Mouse (Mus musculus): ENCODE measurements around the gene Nrip2. TPM values are rescaled to one million over a fixed set of nuclear protein-coding genes. Genes with fewer than 3 reads are reported as not detected.

Nrip2 gene
- total RNA-seq (2014; rRNA removed) (8.4 and 13.5 TPM in 2 replicates), polyA plus RNA-seq (2015; fragmentation: Nextera tagmentation; extraction: Ambion mirVana) (9.8 and 10.8 TPM in 2 replicates)

- H3K9me3 ChIP-seq (ENCODE audit: low read length): no peaks in the 10 kb centered on the region
- peak within 1 kb of the TSS; percentile 57 for H3K4me2 ChIP-seq (ENCODE audit: low read depth, low read length)
- ATAC-seq (no peak), DNase-seq (ENCODE audit: low spot score) (no peak)
- peaks cover 4% of the 10 kb centered on the region for H3K4me1 ChIP-seq (ENCODE audit: insufficient read depth, low read length)
- 63% methylated on average over 3 of the region's 3 CpGs for WGBS
- peak within 1 kb of the TSS; percentile 41 for H3K9ac ChIP-seq (replicated peaks; ENCODE audit: low read length)
- no peak for TF ChIP-seq CTCF (IDR thresholded peaks at IDR 0.05; ENCODE audit: low read depth)
- H3K27ac ChIP-seq: peak within 1 kb of the TSS; percentile 73
- no peaks in the 10 kb centered on the region for H3K27me3 ChIP-seq (ENCODE audit: insufficient read depth, low read length)
- no peaks in the 10 kb centered on the region for H3K36me3 ChIP-seq (ENCODE audit: insufficient read depth, low read length)
- peak within 1 kb of the TSS; percentile 31 for H3K4me3 ChIP-seq (ENCODE audit: low read length)
These were observed at the start of gene Nrip2 for GRCm38 (mm10) chr6:128398996-128399395. Gene Nrip2 (plus strand): TSS chr6:128399296.

DNA sequence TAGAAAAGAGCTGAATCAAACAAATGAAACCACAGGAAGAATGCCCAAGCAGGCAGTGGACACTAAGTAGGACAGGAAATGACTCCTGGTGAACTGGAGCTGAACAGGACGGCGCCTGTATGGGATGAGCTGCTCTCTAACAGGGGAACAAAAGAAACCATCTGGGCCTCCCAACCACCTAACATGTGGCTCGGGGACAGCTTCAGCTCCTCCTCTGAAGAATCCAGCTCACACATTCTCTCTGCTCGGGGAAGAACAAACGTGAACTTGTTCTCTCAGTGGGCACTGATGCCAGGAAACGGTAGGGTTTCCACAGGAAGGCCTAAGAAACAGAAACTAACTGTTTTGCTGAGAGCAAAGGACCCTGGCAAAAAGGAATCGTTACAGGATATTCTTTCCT lies 49.4 kb upstream of the Nrip2 start:
- WGBS: 24% methylated on average over 7 of the region's 7 CpGs
- H3K27me3 ChIP-seq (ENCODE audit: insufficient read depth, low read length): no peaks in the 10 kb centered on the region
- H3K4me1 ChIP-seq (ENCODE audit: insufficient read depth, low read length): 0 out of 2 replicates have a peak, but pooled peaks cover 4% of the 10 kb centered on the region
- H3K9me3 ChIP-seq (ENCODE audit: low read length): no peaks in the 10 kb centered on the region
- no peak for TF ChIP-seq CTCF (IDR thresholded peaks at IDR 0.05; ENCODE audit: low read depth)
- peak overlapping the region; percentile 74 for H3K27ac ChIP-seq
- ATAC-seq (peak; percentile 92), DNase-seq (ENCODE audit: low spot score) (peak; percentile 73)
- H3K9ac ChIP-seq (replicated peaks; ENCODE audit: low read length): no peak overlapping the region
- H3K4me3 ChIP-seq (ENCODE audit: low read length): no peak overlapping the region
- no peak overlapping the region for H3K4me2 ChIP-seq (ENCODE audit: low read depth, low read length)
- H3K36me3 ChIP-seq (ENCODE audit: insufficient read depth, low read length): no peaks in the 10 kb centered on the region

- H3K4me3 ChIP-seq (ENCODE audit: low read length): 0 out of 2 replicates have a peak overlapping the region, but pooled peaks have one; percentile 75
- H3K4me1 ChIP-seq (ENCODE audit: insufficient read depth, low read length): 0 out of 2 replicates have a peak, but pooled peaks cover 4% of the 10 kb centered on the region
- no peak for TF ChIP-seq CTCF (IDR thresholded peaks at IDR 0.05; ENCODE audit: low read depth)
- H3K4me2 ChIP-seq (ENCODE audit: low read depth, low read length): peak overlapping the region; percentile 62
- ATAC-seq: no peak
- no peak for DNase-seq (ENCODE audit: low spot score)
- H3K27ac ChIP-seq: no peak overlapping the region
- peak overlapping the region; percentile 83; the same call in 1 of the 2 replicates for H3K9ac ChIP-seq (replicated peaks; ENCODE audit: low read length)
- 37% methylated on average over 3 of the region's 3 CpGs for WGBS
- peaks cover 4% of the 10 kb centered on the region; the same call in 1 of the 2 replicates for H3K36me3 ChIP-seq (ENCODE audit: insufficient read depth, low read length)
- no peaks in the 10 kb centered on the region for H3K27me3 ChIP-seq (ENCODE audit: insufficient read depth, low read length)
- no peaks in the 10 kb centered on the region for H3K9me3 ChIP-seq (ENCODE audit: low read length)
These were observed 45.0 kb upstream of the Nrip2 start for GRCm38 (mm10) chr6:128354140-128354539.

DNA sequence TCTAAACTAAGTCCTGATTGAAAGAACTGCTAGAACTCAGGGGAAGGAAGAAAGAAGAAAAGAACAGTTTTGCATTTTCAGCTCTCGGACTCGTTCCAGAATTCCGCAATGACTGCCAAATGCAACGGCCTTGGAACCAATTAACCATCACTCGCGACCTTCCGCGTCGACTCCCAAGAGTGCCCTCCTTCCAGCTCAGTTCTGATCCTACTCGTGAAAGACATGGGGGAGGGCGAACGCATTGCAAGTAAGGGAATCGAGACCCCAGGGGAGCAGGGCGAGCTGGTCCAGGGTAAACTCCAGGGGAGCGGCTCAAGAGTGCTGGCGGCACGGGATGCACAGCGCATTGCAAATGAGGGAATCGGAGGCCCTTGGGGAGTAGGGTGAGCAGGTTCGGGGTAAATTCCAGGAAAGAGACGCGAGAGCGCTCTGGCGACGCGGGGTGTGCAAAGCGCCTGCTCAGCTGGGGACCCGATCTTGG lies 43.9 kb upstream of the Nrip2 start:
- 0 out of 2 replicates have a peak, but pooled peaks cover 4% of the 10 kb centered on the region for H3K4me1 ChIP-seq (ENCODE audit: insufficient read depth, low read length)
- peaks cover 4% of the 10 kb centered on the region; the same call in 1 of the 2 replicates for H3K36me3 ChIP-seq (ENCODE audit: insufficient read depth, low read length)
- WGBS: under 1% methylated on average over 27 of the region's 28 CpGs
- ATAC-seq (peak; percentile 84), DNase-seq (ENCODE audit: low spot score) (peak; percentile 75)
- peak overlapping the region; percentile 75 for H3K4me3 ChIP-seq (ENCODE audit: low read length)
- H3K4me2 ChIP-seq (ENCODE audit: low read depth, low read length): peak overlapping the region; percentile 62
- peak overlapping the region; percentile 83 for H3K9ac ChIP-seq (replicated peaks; ENCODE audit: low read length)
- H3K27me3 ChIP-seq (ENCODE audit: insufficient read depth, low read length): no peaks in the 10 kb centered on the region
- no peaks in the 10 kb centered on the region for H3K9me3 ChIP-seq (ENCODE audit: low read length)
- TF ChIP-seq CTCF (IDR thresholded peaks at IDR 0.05; ENCODE audit: low read depth): no peak; the same call in 1 of the 2 replicates
- peak overlapping the region; percentile 95 for H3K27ac ChIP-seq

DNA sequence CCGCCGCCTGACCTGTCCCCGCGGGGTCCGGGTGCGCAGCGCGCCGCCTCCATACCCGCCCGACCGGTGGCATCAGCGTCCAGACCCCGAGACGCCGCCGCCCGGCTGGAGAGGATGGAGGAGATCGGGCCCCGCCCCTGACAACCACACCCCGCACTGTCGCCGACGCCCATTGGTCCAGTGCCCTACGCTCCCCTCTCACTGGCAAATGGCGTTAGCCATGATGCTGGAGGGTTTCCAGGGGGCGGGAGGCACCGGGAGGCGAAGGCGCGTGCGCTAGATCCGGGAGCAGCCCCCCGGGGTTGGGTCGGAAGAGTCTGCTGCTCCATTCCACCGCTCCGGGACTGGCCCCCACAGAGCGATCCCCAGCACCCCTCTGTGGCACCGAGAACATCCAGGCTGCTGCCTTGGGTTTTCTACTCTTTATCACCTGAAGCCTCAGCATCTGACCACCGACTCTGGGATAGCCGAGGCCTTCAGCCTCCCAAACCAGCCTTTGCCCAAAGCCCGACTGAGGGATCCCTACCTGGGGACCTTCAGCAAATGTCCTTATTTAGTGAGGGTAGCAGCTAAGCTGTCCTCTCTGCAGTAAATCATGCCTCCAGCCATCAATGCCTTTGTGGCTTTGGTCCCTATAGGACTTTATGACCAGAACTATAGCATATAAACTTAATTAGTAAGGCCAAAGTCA lies 43.2 kb upstream of the Nrip2 start, which contains the start of gene Tulp3:
TSS of gene Tulp3 (minus strand) at position 126 of the 691 bp plus-strand sequence.
- WGBS: under 1% methylated on average over 39 of the region's 42 CpGs
- DNase-seq (ENCODE audit: low spot score) (peak; percentile 99), ATAC-seq (peak; percentile 98)
- H3K4me1 ChIP-seq (ENCODE audit: insufficient read depth, low read length): 0 out of 2 replicates have a peak, but pooled peaks cover 4% of the 10 kb centered on the region
- H3K36me3 ChIP-seq (ENCODE audit: insufficient read depth, low read length): peaks cover 4% of the 10 kb centered on the region; the same call in 1 of the 2 replicates
- TF ChIP-seq CTCF (IDR thresholded peaks at IDR 0.05; ENCODE audit: low read depth): no peak
- H3K27ac ChIP-seq: peak within 1 kb of the TSS; percentile 95
- peak within 1 kb of the TSS; percentile 75 for H3K4me3 ChIP-seq (ENCODE audit: low read length)
- H3K9ac ChIP-seq (replicated peaks; ENCODE audit: low read length): peak within 1 kb of the TSS; percentile 83
- H3K27me3 ChIP-seq (ENCODE audit: insufficient read depth, low read length): no peaks in the 10 kb centered on the region
- H3K4me2 ChIP-seq (ENCODE audit: low read depth, low read length): peak within 1 kb of the TSS; percentile 62
- H3K9me3 ChIP-seq (ENCODE audit: low read length): no peaks in the 10 kb centered on the region

- DNase-seq (ENCODE audit: low spot score) (peak; percentile 83), ATAC-seq (no peak)
- 6% methylated on average over 2 of the region's 2 CpGs for WGBS
- no peak overlapping the region for H3K27ac ChIP-seq
- peak; percentile 95 for TF ChIP-seq CTCF (IDR thresholded peaks at IDR 0.05; ENCODE audit: low read depth)
- no peaks in the 10 kb centered on the region for H3K27me3 ChIP-seq (ENCODE audit: insufficient read depth, low read length)
- H3K36me3 ChIP-seq (ENCODE audit: insufficient read depth, low read length): peaks cover 4% of the 10 kb centered on the region; the same call in 1 of the 2 replicates
- H3K4me3 ChIP-seq (ENCODE audit: low read length): no peak overlapping the region
- 0 out of 2 replicates have a peak, but pooled peaks cover 2% of the 10 kb centered on the region for H3K4me1 ChIP-seq (ENCODE audit: insufficient read depth, low read length)
- no peaks in the 10 kb centered on the region for H3K9me3 ChIP-seq (ENCODE audit: low read length)
- no peak overlapping the region for H3K4me2 ChIP-seq (ENCODE audit: low read depth, low read length)
- no peak overlapping the region for H3K9ac ChIP-seq (replicated peaks; ENCODE audit: low read length)
These were observed 40.1 kb upstream of the Nrip2 start for GRCm38 (mm10) chr6:128358999-128359398.
